Mouse (Mus musculus) intestine, embryonic 15.5 days (tissue): ENCODE measurements around the gene Slc20a1. TPM values are rescaled to one million over a fixed set of nuclear protein-coding genes. Genes with fewer than 3 reads are reported as not detected.
A peak's percentile ranks its signal among the peaks of the same experiment; 100 is the strongest.

Experiments
- ATAC-seq: fragments of 200-750 bp; cut with Nextera tagmentation; 2 replicates; pipeline ENCODE4 v1.8.0; 2017; ENCODE audit warnings: moderate TSS enrichment, moderate library complexity
- H3K27ac ChIP-seq: fragments of 300-500 bp; sonication (generic); 2 replicates; pipeline ENCODE4 v1.5.1; 2015; ENCODE audit warnings: mild to moderate bottlenecking, inconsistent platforms
- H3K27me3 ChIP-seq: fragments of 300-500 bp; sonication (generic); replicated peaks from 2 replicates; pipeline ENCODE4 v1.6.1; 2015; ENCODE audit warnings: inconsistent platforms
- H3K36me3 ChIP-seq: fragments of 300-500 bp; sonication (generic); 2 replicates; pipeline ENCODE4 v1.6.1; 2015; ENCODE audit warnings: inconsistent platforms
- H3K4me1 ChIP-seq: fragments of 300-500 bp; sonication (generic); replicated peaks from 2 replicates; pipeline ENCODE4 v1.6.1; 2015; ENCODE audit warnings: inconsistent platforms
- H3K4me2 ChIP-seq: fragments of 300-500 bp; sonication (generic); replicated peaks from 2 replicates; pipeline ENCODE4 v1.6.1; 2015; ENCODE audit warnings: mild to moderate bottlenecking, inconsistent platforms
- H3K4me3 ChIP-seq: fragments of 300-500 bp; sonication (generic); replicated peaks from 2 replicates; pipeline ENCODE4 v1.5.1; 2015; ENCODE audit warnings: inconsistent platforms
- H3K9ac ChIP-seq: fragments of 300-500 bp; sonication (generic); 2 replicates; pipeline ENCODE4 v1.6.1; 2015; ENCODE audit warnings: inconsistent platforms
- H3K9me3 ChIP-seq: fragments of 300-500 bp; sonication (generic); 2 replicates; pipeline ENCODE4 v1.6.1; 2016; ENCODE audit warnings: inconsistent platforms
- WGBS: fragments of 180-500 bp; shearing (Covaris S2); methylation state at CpG from one replicate; pipeline ENCODE4 v1.1.7; 2015; 5-methylcytosine and 5-hydroxymethylcytosine counted together
- polyA plus RNA-seq: library from polyadenylated mRNA; unstranded; fragments of >200 nt; fragmentation: Nextera tagmentation; extraction: Ambion mirVana; gene quantifications from 2 replicates; pipeline ENCODE4 v1.2.1, GENCODE M21; 2015

Gene Slc20a1
- polyA plus RNA-seq = 33.6 and 35.4 TPM in 2 replicates

- peak; percentile 99 for ATAC-seq
- Histone ChIP-seq H3K36me3 (no peaks in the 10 kb centered on the region), H3K9ac (peak within 1 kb of the TSS; percentile 93), H3K4me2 (peak within 1 kb of the TSS; percentile 89), H3K27ac (peak within 1 kb of the TSS; percentile 92), H3K9me3 (no peaks in the 10 kb centered on the region), H3K27me3 (no peaks in the 10 kb centered on the region), H3K4me1 (peaks cover 3% of the 10 kb centered on the region; the same call in 1 of the 2 replicates), H3K4me3 (peak within 1 kb of the TSS; percentile 84)
- under 1% methylated on average over 95 of the region's 96 CpGs for WGBS
These were observed at the start of gene Slc20a1 for GRCm38 (mm10) chr2:129198436-129199327. Gene Slc20a1, plus strand, starts transcription at chr2:129198764.

DNA sequence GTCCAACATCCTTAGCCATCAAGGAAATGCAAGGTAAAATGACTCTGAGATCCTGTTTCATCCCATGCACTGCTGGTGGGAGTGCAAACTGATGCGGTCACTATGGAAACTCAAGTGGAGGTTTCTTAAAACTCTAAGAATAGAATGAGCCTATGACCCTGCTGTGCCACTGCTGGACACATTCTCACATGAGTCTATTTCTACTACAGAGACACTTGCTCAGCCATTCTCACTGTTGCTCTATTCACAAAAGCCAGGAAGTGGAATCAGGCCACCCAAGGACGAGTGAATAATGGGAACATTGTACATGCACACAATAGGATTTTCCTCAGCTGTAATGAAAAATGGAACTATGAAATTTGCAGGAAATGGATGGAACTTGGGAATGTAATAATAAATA lies 49.7 kb upstream of the Slc20a1 start:
- H3K4me3 ChIP-seq = no peak overlapping the region
- WGBS = 67% methylated on average over 2 of the region's 2 CpGs
- no peak overlapping the region for H3K4me2 ChIP-seq
- H3K9me3 ChIP-seq = no peaks in the 10 kb centered on the region
- no peak overlapping the region for H3K9ac ChIP-seq
- H3K4me1 ChIP-seq = no peaks in the 10 kb centered on the region
- no peak overlapping the region for H3K27ac ChIP-seq
- ATAC-seq = no peak
- no peaks in the 10 kb centered on the region for H3K27me3 ChIP-seq
- H3K36me3 ChIP-seq = no peaks in the 10 kb centered on the region

GRCm38 (mm10) chr2:129150386-129150785 lies 48.2 kb upstream of the Slc20a1 start:
- ATAC-seq = no peak
- Histone ChIP-seq H3K27ac (no peak overlapping the region), H3K9ac (no peak overlapping the region), H3K9me3 (no peaks in the 10 kb centered on the region), H3K27me3 (no peaks in the 10 kb centered on the region), H3K36me3 (no peaks in the 10 kb centered on the region), H3K4me3 (no peak overlapping the region), H3K4me1 (no peaks in the 10 kb centered on the region), H3K4me2 (no peak overlapping the region)
- 83% methylated on average over 5 of the region's 5 CpGs for whole genome bisulfite sequencing

DNA sequence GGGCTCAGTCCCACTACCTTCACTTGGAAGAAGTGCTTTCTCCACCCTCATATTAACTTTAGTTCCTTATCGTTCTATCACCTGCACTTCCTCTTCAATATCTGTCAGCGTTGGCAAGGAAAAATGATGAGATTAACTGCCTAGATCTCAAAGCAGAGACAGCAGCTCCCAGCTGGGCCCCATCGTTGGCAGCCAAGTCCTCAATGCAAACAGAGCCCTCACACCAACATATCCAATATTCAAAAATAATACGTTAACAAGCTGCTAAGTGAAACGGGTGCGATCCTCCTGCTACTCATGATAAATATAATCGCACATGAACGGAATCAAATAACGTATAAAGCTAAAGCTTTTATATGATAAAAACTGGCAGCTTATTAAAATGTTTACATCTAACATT lies 47.5 kb upstream of the Slc20a1 start:
- Histone ChIP-seq H3K4me1 (no peaks in the 10 kb centered on the region), H3K4me3 (no peak overlapping the region), H3K9me3 (no peaks in the 10 kb centered on the region), H3K27ac (no peak overlapping the region), H3K4me2 (no peak overlapping the region), H3K27me3 (no peaks in the 10 kb centered on the region), H3K9ac (no peak overlapping the region), H3K36me3 (no peaks in the 10 kb centered on the region)
- no peak for ATAC-seq
- WGBS = 71% methylated on average over 9 of the region's 9 CpGs

DNA sequence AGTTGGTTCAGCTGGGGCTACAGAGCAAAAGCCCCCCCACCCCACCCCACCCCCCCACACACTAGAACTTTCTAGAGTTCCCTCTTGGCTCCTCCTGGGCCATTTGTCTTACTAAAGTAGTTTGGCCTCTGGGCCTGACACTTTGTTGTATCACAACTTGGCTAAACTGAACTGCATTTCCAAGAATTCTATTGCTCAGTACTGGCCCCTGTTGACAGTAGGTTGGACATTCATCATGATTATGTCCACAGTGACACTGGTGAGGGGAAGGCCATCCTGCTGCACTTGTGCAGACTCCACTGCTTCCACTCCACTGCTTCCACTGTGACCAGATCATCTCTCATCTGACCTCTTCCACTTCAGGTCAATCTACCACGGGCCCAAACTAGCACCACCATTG lies 45.8 kb upstream of the Slc20a1 start:
- Histone ChIP-seq H3K36me3 (no peaks in the 10 kb centered on the region), H3K4me3 (no peak overlapping the region), H3K9me3 (no peaks in the 10 kb centered on the region), H3K4me1 (no peaks in the 10 kb centered on the region), H3K27ac (no peak overlapping the region), H3K4me2 (no peak overlapping the region), H3K27me3 (no peaks in the 10 kb centered on the region), H3K9ac (no peak overlapping the region)
- no peak for ATAC-seq
- 51% methylated on average over 1 of the region's 1 CpGs for WGBS

DNA sequence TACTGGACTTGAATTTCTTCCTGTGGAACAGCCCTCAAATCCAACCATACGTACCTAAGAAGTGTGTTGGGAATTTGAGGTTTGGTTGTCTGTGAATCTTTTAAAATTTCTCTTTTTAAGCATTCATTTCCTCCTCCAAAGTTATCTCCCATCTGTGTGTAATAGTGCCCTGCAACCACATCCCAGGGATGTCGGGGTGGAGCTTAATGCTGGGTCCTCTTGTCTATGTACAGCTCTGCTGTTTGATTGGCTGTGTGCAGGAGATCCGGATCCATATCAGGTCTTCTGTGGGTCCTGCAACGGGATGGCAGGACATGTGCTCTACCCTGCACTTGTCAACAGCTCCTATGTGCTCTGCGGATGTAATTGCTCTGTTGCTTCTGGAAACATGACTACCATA lies 33.7 kb upstream of the Slc20a1 start:
- H3K4me1 ChIP-seq = no peaks in the 10 kb centered on the region
- no peaks in the 10 kb centered on the region for H3K27me3 ChIP-seq
- H3K9ac ChIP-seq = no peak overlapping the region
- H3K4me3 ChIP-seq = no peak overlapping the region
- ATAC-seq = no peak
- H3K27ac ChIP-seq = no peak overlapping the region
- no peaks in the 10 kb centered on the region for H3K36me3 ChIP-seq
- no peak overlapping the region for H3K4me2 ChIP-seq
- no peaks in the 10 kb centered on the region for H3K9me3 ChIP-seq
- 69% methylated on average over 5 of the region's 5 CpGs for WGBS

GRCm38 (mm10) chr2:129166466-129167463 lies 31.8 kb upstream of the Slc20a1 start:
- H3K27me3 ChIP-seq = no peaks in the 10 kb centered on the region
- H3K9ac ChIP-seq = no peak overlapping the region
- no peak overlapping the region for H3K4me3 ChIP-seq
- WGBS = 62% methylated on average over 10 of the region's 10 CpGs
- no peak for ATAC-seq
- H3K36me3 ChIP-seq = no peaks in the 10 kb centered on the region
- H3K27ac ChIP-seq = no peak overlapping the region
- H3K9me3 ChIP-seq = no peaks in the 10 kb centered on the region
- H3K4me1 ChIP-seq = no peaks in the 10 kb centered on the region
- H3K4me2 ChIP-seq = no peak overlapping the region

DNA sequence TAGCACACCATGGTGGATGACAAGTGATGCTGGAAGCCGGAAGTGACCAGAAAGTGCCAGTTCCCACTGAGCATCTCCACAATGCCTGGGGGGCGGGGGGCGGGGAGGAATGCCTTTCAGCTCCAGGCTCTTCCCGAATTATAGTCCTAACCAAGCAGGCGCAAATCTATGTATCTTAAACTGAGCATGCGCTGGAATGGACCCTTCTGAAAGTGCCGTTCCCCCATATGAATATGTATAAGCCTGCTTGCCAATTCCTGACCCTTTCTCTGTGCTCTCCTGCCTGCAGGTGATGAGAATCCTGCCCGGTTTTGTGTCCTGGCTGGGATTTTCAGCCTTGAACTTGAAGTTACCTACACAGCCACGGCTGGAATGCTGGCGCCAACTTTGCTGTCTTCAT lies 25.2 kb upstream of the Slc20a1 start:
- H3K36me3 ChIP-seq = no peaks in the 10 kb centered on the region
- H3K27me3 ChIP-seq = no peaks in the 10 kb centered on the region
- H3K4me1 ChIP-seq = no peaks in the 10 kb centered on the region
- H3K9me3 ChIP-seq = no peaks in the 10 kb centered on the region
- ATAC-seq = no peak
- H3K4me3 ChIP-seq = no peak overlapping the region
- 58% methylated on average over 10 of the region's 10 CpGs for WGBS
- H3K27ac ChIP-seq = no peak overlapping the region
- no peak overlapping the region for H3K4me2 ChIP-seq
- no peak overlapping the region for H3K9ac ChIP-seq

GRCm38 (mm10) chr2:129174474-129174873 lies 24.1 kb upstream of the Slc20a1 start:
- Histone ChIP-seq H3K9me3 (no peaks in the 10 kb centered on the region), H3K27ac (no peak overlapping the region), H3K36me3 (no peaks in the 10 kb centered on the region), H3K9ac (no peak overlapping the region), H3K27me3 (no peaks in the 10 kb centered on the region), H3K4me1 (no peaks in the 10 kb centered on the region), H3K4me3 (no peak overlapping the region), H3K4me2 (no peak overlapping the region)
- peak; percentile 66; the same call in 1 of the 2 replicates for ATAC-seq
- WGBS = 38% methylated on average over 7 of the region's 7 CpGs

DNA sequence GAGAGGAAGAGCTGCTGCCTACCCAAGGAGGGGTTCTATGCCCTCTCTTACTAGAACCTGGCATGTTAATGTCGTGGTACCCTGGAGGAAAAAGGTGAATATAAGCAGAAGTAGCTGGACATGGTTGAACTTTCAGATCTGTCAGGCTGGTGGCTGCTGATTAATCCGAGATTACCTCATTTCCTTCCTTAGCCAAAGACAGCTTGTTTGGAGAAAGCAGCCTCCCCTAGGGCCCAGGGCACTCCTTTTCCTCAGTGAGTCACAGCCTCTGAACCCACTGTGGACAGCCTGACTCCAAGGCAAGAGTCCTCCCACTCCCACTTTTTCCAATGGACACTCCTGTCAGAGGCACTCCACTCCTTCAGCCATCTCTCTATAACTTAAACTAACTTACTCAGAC lies 22.9 kb upstream of the Slc20a1 start:
- H3K9ac ChIP-seq = no peak overlapping the region
- WGBS = 53% methylated on average over 2 of the region's 2 CpGs
- H3K4me2 ChIP-seq = no peak overlapping the region
- H3K36me3 ChIP-seq = no peaks in the 10 kb centered on the region
- H3K9me3 ChIP-seq = no peaks in the 10 kb centered on the region
- no peak for ATAC-seq
- no peak overlapping the region for H3K4me3 ChIP-seq
- H3K27me3 ChIP-seq = no peaks in the 10 kb centered on the region
- no peak overlapping the region for H3K27ac ChIP-seq
- H3K4me1 ChIP-seq = no peaks in the 10 kb centered on the region

GRCm38 (mm10) chr2:129176676-129177420 lies 21.7 kb upstream of the Slc20a1 start:
- H3K9me3 ChIP-seq = no peaks in the 10 kb centered on the region
- no peak for ATAC-seq
- no peaks in the 10 kb centered on the region for H3K4me1 ChIP-seq
- H3K4me3 ChIP-seq = no peak overlapping the region
- no peak overlapping the region for H3K4me2 ChIP-seq
- no peaks in the 10 kb centered on the region for H3K27me3 ChIP-seq
- H3K27ac ChIP-seq = no peak overlapping the region
- no peak overlapping the region for H3K9ac ChIP-seq
- no peaks in the 10 kb centered on the region for H3K36me3 ChIP-seq
- 72% methylated on average over 12 of the region's 12 CpGs for WGBS

- Histone ChIP-seq H3K4me1 (no peaks in the 10 kb centered on the region), H3K27me3 (no peaks in the 10 kb centered on the region), H3K36me3 (no peaks in the 10 kb centered on the region), H3K9ac (no peak overlapping the region), H3K9me3 (no peaks in the 10 kb centered on the region), H3K4me2 (no peak overlapping the region), H3K4me3 (no peak overlapping the region), H3K27ac (no peak overlapping the region)
- 60% methylated on average over 3 of the region's 3 CpGs for WGBS
- no peak for ATAC-seq
These were observed 20.9 kb upstream of the Slc20a1 start for GRCm38 (mm10) chr2:129177661-129178060.
